Mouse (Mus musculus) liver, embryonic 14.5 days (tissue): ENCODE measurements around the gene Tfeb.
A peak's percentile ranks its signal among the peaks of the same experiment; 100 is the strongest.

Source experiments
- CTCF ChIP-seq: IDR thresholded peaks from 2 replicates; pipeline ENCODE4 v1.5.1; 2016; ENCODE audit warnings: antibody characterized with exemption, low read depth, control low read depth
- EP300 ChIP-seq: IDR thresholded peaks from 2 replicates; pipeline ENCODE4 v1.6.1; 2016; ENCODE audit warnings: antibody characterized with exemption, low read depth

GRCm38 (mm10) chr17:47751811-47752210 is 15.0 kb downstream of the Tfeb start:
- TF ChIP-seq CTCF (peak; percentile 36), EP300 (no peak)
